Mouse (Mus musculus): Measurements from ENCODE around the gene Cdk12. TPM values are rescaled to one million over a fixed set of nuclear protein-coding genes. Genes with fewer than 3 reads are reported as not detected.
"Not testable (repeated sequence)": the region's sequence is repeated elsewhere in the genome, so short reads cannot be mapped to it uniquely, and the experiment has no call there.

Gene Cdk12
- polyA plus RNA-seq, 1 experiment from 2014 or later: 14.6 TPM

GRCm38 (mm10) chr11:98206281-98206680, 3.4 kb downstream of the Cdk12 start:
- not testable (repeated sequence) for DNase-seq (ENCODE audit: low spot score); H3K27ac ChIP-seq; H3K27me3 ChIP-seq (ENCODE audit: low read depth, poor library complexity, severe bottlenecking); H3K9me3 ChIP-seq (replicated peaks)
- Histone ChIP-seq H3K4me3 (peak overlapping the region; percentile 90), H3K36me3 (peaks cover 54% of the 10 kb centered on the region), H3K4me1 (peaks cover 14% of the 10 kb centered on the region)
- 84% methylated on average over 3 of the region's 3 CpGs for WGBS

- WGBS: 88% methylated on average over 5 of the region's 5 CpGs
- not testable (repeated sequence) for H3K4me3 ChIP-seq; H3K27me3 ChIP-seq (ENCODE audit: low read depth, poor library complexity, severe bottlenecking); H3K4me1 ChIP-seq; DNase-seq (ENCODE audit: low spot score); H3K9me3 ChIP-seq (replicated peaks); H3K27ac ChIP-seq
- H3K36me3 ChIP-seq: peaks cover 87% of the 10 kb centered on the region
These were observed 6.8 kb downstream of the Cdk12 start for GRCm38 (mm10) chr11:98209661-98210060.

- DNase-seq (ENCODE audit: low spot score): no peak
- Histone ChIP-seq H3K4me3 (no peak overlapping the region), H3K27ac (no peak overlapping the region), H3K9me3 (replicated peaks) (no peaks in the 10 kb centered on the region), H3K4me1 (no peaks in the 10 kb centered on the region), H3K36me3 (peaks cover 98% of the 10 kb centered on the region), H3K27me3 (ENCODE audit: low read depth, poor library complexity, severe bottlenecking) (no peaks in the 10 kb centered on the region)
- WGBS: 95% methylated on average over 1 of the region's 1 CpGs
These were observed 10.5 kb downstream of the Cdk12 start for GRCm38 (mm10) chr11:98213311-98213710.

- Histone ChIP-seq H3K36me3 (peaks cover 98% of the 10 kb centered on the region), H3K4me3 (no peak overlapping the region), H3K27me3 (ENCODE audit: low read depth, poor library complexity, severe bottlenecking) (no peaks in the 10 kb centered on the region), H3K9me3 (replicated peaks) (no peaks in the 10 kb centered on the region), H3K4me1 (no peaks in the 10 kb centered on the region), H3K27ac (no peak overlapping the region)
- no peak for DNase-seq (ENCODE audit: low spot score)
- 100% methylated on average over 1 of the region's 1 CpGs for WGBS
These were observed 23.5 kb downstream of the Cdk12 start for GRCm38 (mm10) chr11:98226349-98226748.

GRCm38 (mm10) chr11:98238416-98238815, 35.6 kb downstream of the Cdk12 start:
- no peaks in the 10 kb centered on the region for H3K4me1 ChIP-seq
- no peaks in the 10 kb centered on the region for H3K9me3 ChIP-seq (replicated peaks)
- H3K27ac ChIP-seq: no peak overlapping the region
- 84% methylated on average over 3 of the region's 3 CpGs for WGBS
- no peak overlapping the region for H3K4me3 ChIP-seq
- no peak for DNase-seq (ENCODE audit: low spot score)
- peaks cover 97% of the 10 kb centered on the region for H3K36me3 ChIP-seq
- H3K27me3 ChIP-seq (ENCODE audit: low read depth, poor library complexity, severe bottlenecking): no peaks in the 10 kb centered on the region

- DNase-seq (ENCODE audit: low spot score): no peak
- Histone ChIP-seq H3K27me3 (ENCODE audit: low read depth, poor library complexity, severe bottlenecking) (no peaks in the 10 kb centered on the region), H3K9me3 (replicated peaks) (no peaks in the 10 kb centered on the region), H3K4me1 (no peaks in the 10 kb centered on the region), H3K36me3 (peaks cover 97% of the 10 kb centered on the region), H3K4me3 (no peak overlapping the region), H3K27ac (no peak overlapping the region)
- 88% methylated on average over 3 of the region's 3 CpGs for WGBS
These were observed 36.1 kb downstream of the Cdk12 start for GRCm38 (mm10) chr11:98238995-98239394.

- not testable (repeated sequence) for DNase-seq (ENCODE audit: low spot score)
- 79% methylated on average over 3 of the region's 3 CpGs for WGBS
These were observed 40.1 kb downstream of the Cdk12 start for GRCm38 (mm10) chr11:98242910-98243309.

GRCm38 (mm10) chr11:98244415-98244814, 41.6 kb downstream of the Cdk12 start:
- Histone ChIP-seq H3K9me3 (replicated peaks) (no peaks in the 10 kb centered on the region), H3K4me3 (no peak overlapping the region), H3K27ac (no peak overlapping the region), H3K36me3 (peaks cover 94% of the 10 kb centered on the region), H3K27me3 (ENCODE audit: low read depth, poor library complexity, severe bottlenecking) (no peaks in the 10 kb centered on the region), H3K4me1 (no peaks in the 10 kb centered on the region)
- no peak for DNase-seq (ENCODE audit: low spot score)
- 94% methylated on average over 3 of the region's 3 CpGs for WGBS

More at GRCm38 (mm10) chr11:98242910-98243309, 40.1 kb downstream of the Cdk12 start:
- H3K36me3 ChIP-seq: peaks cover 95% of the 10 kb centered on the region
- not testable (repeated sequence) for H3K4me1 ChIP-seq; H3K27ac ChIP-seq; H3K9me3 ChIP-seq (replicated peaks); H3K27me3 ChIP-seq (ENCODE audit: low read depth, poor library complexity, severe bottlenecking); H3K4me3 ChIP-seq

GRCm38 (mm10) chr11:98247325-98247724, 44.5 kb downstream of the Cdk12 start:
- H3K36me3 ChIP-seq: peaks cover 86% of the 10 kb centered on the region
- H3K4me1 ChIP-seq: no peaks in the 10 kb centered on the region
- no peaks in the 10 kb centered on the region for H3K9me3 ChIP-seq (replicated peaks)
- H3K27ac ChIP-seq: no peak overlapping the region
- 88% methylated on average over 1 of the region's 1 CpGs for WGBS
- H3K4me3 ChIP-seq: no peak overlapping the region
- H3K27me3 ChIP-seq (ENCODE audit: low read depth, poor library complexity, severe bottlenecking): no peaks in the 10 kb centered on the region
- no peak for DNase-seq (ENCODE audit: low spot score)

GRCm38 (mm10) chr11:98253807-98254206, 50.9 kb downstream of the Cdk12 start:
- no peaks in the 10 kb centered on the region for H3K27me3 ChIP-seq (ENCODE audit: low read depth, poor library complexity, severe bottlenecking)
- WGBS: 89% methylated on average over 2 of the region's 2 CpGs
- H3K27ac ChIP-seq: no peak overlapping the region
- H3K36me3 ChIP-seq: peaks cover 27% of the 10 kb centered on the region
- no peaks in the 10 kb centered on the region for H3K4me1 ChIP-seq
- H3K4me3 ChIP-seq: no peak overlapping the region
- no peak for DNase-seq (ENCODE audit: low spot score)
- H3K9me3 ChIP-seq (replicated peaks): no peaks in the 10 kb centered on the region

GRCm38 (mm10) chr11:98260706-98261479, 58.0 kb downstream of the Cdk12 start:
- no peak overlapping the region for H3K4me3 ChIP-seq
- WGBS: 81% methylated on average over 8 of the region's 8 CpGs
- DNase-seq (ENCODE audit: low spot score): no peak

GRCm38 (mm10) chr11:98265039-98265438, 62.2 kb downstream of the Cdk12 start:
- no peaks in the 10 kb centered on the region for H3K4me1 ChIP-seq
- no peaks in the 10 kb centered on the region for H3K9me3 ChIP-seq (replicated peaks)
- H3K4me3 ChIP-seq: no peak overlapping the region
- peaks cover 62% of the 10 kb centered on the region for H3K36me3 ChIP-seq
- no peaks in the 10 kb centered on the region for H3K27me3 ChIP-seq (ENCODE audit: low read depth, poor library complexity, severe bottlenecking)
- DNase-seq (ENCODE audit: low spot score): peak; percentile 89
- 7% methylated on average over 2 of the region's 2 CpGs for WGBS
- H3K27ac ChIP-seq: no peak overlapping the region

More at GRCm38 (mm10) chr11:98260706-98261479, 58.0 kb downstream of the Cdk12 start:
- Histone ChIP-seq H3K9me3 (replicated peaks) (no peaks in the 10 kb centered on the region), H3K4me1 (no peaks in the 10 kb centered on the region), H3K27ac (no peak overlapping the region), H3K36me3 (peaks cover 23% of the 10 kb centered on the region), H3K27me3 (ENCODE audit: low read depth, poor library complexity, severe bottlenecking) (no peaks in the 10 kb centered on the region)

- Histone ChIP-seq H3K27me3 (ENCODE audit: low read depth, poor library complexity, severe bottlenecking) (no peaks in the 10 kb centered on the region), H3K9me3 (replicated peaks) (no peaks in the 10 kb centered on the region), H3K4me1 (no peaks in the 10 kb centered on the region), H3K4me3 (no peak overlapping the region), H3K36me3 (peaks cover 70% of the 10 kb centered on the region), H3K27ac (no peak overlapping the region)
- WGBS: 84% methylated on average over 5 of the region's 5 CpGs
- DNase-seq (ENCODE audit: low spot score): no peak
These were observed 63.0 kb downstream of the Cdk12 start for GRCm38 (mm10) chr11:98265891-98266290.
